8 mouse cellular contexts compared by ENCODE assay signal in the genomic region with DNA sequence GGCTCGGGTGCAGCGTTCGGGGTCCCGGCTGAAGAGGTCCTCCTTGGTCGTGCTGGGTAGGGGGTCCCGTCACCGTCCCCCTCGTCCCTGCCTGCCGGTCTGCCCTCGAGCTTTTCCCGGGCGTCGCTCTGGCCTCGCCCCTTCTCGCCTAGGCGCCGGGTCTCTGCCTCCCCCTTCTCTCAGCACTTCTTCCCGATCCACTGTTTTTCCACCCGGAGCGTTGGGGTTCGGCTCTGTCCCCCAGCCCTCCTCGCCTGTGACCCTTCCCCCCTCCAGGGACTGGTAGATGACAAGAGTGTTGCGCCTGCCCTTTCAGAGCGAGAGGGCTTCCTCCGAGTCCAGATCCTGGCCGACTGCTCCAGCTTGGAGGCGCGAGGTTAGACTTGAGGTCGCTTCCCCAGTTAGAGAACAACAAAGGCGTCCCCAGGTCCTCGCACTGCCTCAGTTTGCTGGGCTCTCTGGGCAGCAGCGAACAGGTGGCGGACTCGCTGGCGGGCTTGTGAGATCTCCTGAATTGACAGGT. TPM values are rescaled to one million over a fixed set of nuclear protein-coding genes. Genes with fewer than 3 reads are reported as not detected.
A peak's percentile ranks its signal among the peaks of the same experiment; 100 is the strongest.
DNase-seq lines count a peak whose midpoint lies in the region; ATAC-seq and TF ChIP-seq lines count a peak whose summit lies in the region.

No protein-coding gene starts in this region.

- TF ChIP-seq CTCF in lung, embryonic 14.5 days (IDR thresholded peaks at IDR 0.05; ENCODE audit: low read depth): no peak
- no peak for TF ChIP-seq CTCF in intestine, postnatal 0 days (IDR thresholded peaks at IDR 0.05; ENCODE audit: low read depth)

- H3K27ac ChIP-seq in lung, embryonic 14.5 days (ENCODE audit: low read depth): peak overlapping the region; percentile 78
- H3K27ac ChIP-seq in intestine, postnatal 0 days (ENCODE audit: low read depth, low read length): peak overlapping the region; percentile 74

- peak overlapping the region; percentile 89 for H3K4me2 ChIP-seq in lung, embryonic 14.5 days
- H3K4me2 ChIP-seq in intestine, postnatal 0 days (replicated peaks; ENCODE audit: low read depth): peak overlapping the region; percentile 83

- ATAC-seq in lung, embryonic 14.5 days (ENCODE audit: insufficient read depth): peak; percentile 50
- ATAC-seq in erythroblast, adult 5-6 weeks (replicated peaks; ENCODE audit: low FRiP score, poor library complexity, severe bottlenecking): peak; percentile 53
- peak; percentile 54 for ATAC-seq in intestine, postnatal 0 days

- no peaks in the 10 kb centered on the region for H3K27me3 ChIP-seq in lung, embryonic 14.5 days (ENCODE audit: insufficient read depth, low read length)
- no peaks in the 10 kb centered on the region for H3K27me3 ChIP-seq in intestine, postnatal 0 days (replicated peaks; ENCODE audit: control insufficient read depth, insufficient read depth, low read length)

- peak overlapping the region; percentile 84 for H3K9ac ChIP-seq in lung, embryonic 14.5 days
- H3K9ac ChIP-seq in intestine, postnatal 0 days (ENCODE audit: low read depth, low read length): peak overlapping the region; percentile 78

- peak overlapping the region; percentile 74 for H3K4me3 ChIP-seq in lung, embryonic 14.5 days (ENCODE audit: low read depth, low read length)
- peak overlapping the region; percentile 95 for H3K4me3 ChIP-seq in intestine, postnatal 0 days (ENCODE audit: low read depth, low read length)

- peaks cover 3% of the 10 kb centered on the region; the same call in 1 of the 2 replicates for H3K4me1 ChIP-seq in lung, embryonic 14.5 days (ENCODE audit: insufficient read depth)
- H3K4me1 ChIP-seq in intestine, postnatal 0 days (replicated peaks; ENCODE audit: control insufficient read depth, insufficient read depth, low read length): no peaks in the 10 kb centered on the region

- under 1% methylated on average over 35 of the region's 35 CpGs for WGBS in lung, embryonic 14.5 days
- WGBS in intestine, postnatal 0 days: under 1% methylated on average over 35 of the region's 35 CpGs

- no peaks in the 10 kb centered on the region for H3K9me3 ChIP-seq in lung, embryonic 14.5 days (ENCODE audit: low read depth, low read length)
- no peaks in the 10 kb centered on the region for H3K9me3 ChIP-seq in intestine, postnatal 0 days (ENCODE audit: control insufficient read depth)

- H3K36me3 ChIP-seq in lung, embryonic 14.5 days (ENCODE audit: insufficient read depth): peaks cover 3% of the 10 kb centered on the region; the same call in 1 of the 2 replicates
- 0 out of 2 replicates have a peak, but pooled peaks cover 5% of the 10 kb centered on the region for H3K36me3 ChIP-seq in intestine, postnatal 0 days (ENCODE audit: control insufficient read depth, insufficient read depth)

- peak; percentile 41 for DNase-seq in lung, embryonic 14.5 days
- DNase-seq in lung, postnatal 14 days: no peak
- peak; percentile 43 to 59 for DNase-seq in adrenal gland, postnatal 36 days
- DNase-seq in mesoderm, embryonic 11.5 days (ENCODE audit: low read depth, low spot score): peak; percentile 33
- DNase-seq in layer of hippocampus, adult 18-20 months (ENCODE audit: low spot score in 2 of 2): no peak
- DNase-seq in ovary, adult 18-20 months (ENCODE audit: low spot score): no peak

RNA-seq across cellular contexts. Expression of gene Eya3, which starts 0.5 kb away (rescaled TPM):
- polyA plus RNA-seq in lung, embryonic 14.5 days (2014; fragmentation: Nextera tagmentation; extraction: Ambion mirVana): 29.5 and 31.6 TPM in 2 replicates
- total RNA-seq in adrenal gland, postnatal 36 days (2021): 10 to 100 TPM; 24.6 to 28.2 TPM
- 25.6 and 33.9 TPM in 2 replicates for total RNA-seq in erythroblast, adult 5-6 weeks (2015; ENCODE audit: low replicate concordance)
- total RNA-seq in erythroblast, adult 5-6 weeks (2017; ENCODE audit: low replicate concordance): 15.1 and 34.6 TPM in 2 replicates
- polyA plus RNA-seq in intestine, postnatal 0 days (2015; fragmentation: Nextera tagmentation; extraction: Ambion mirVana): 10.1 and 10.8 TPM in 2 replicates
- total RNA-seq in layer of hippocampus, adult 18-20 months (2021): 10 to 100 TPM; 27.9 to 28.0 TPM

Comparison
In these comparisons a context has a peak if more than half of its experiments do, and no peak if none do; other contexts are left out.
1. DNase-seq: peak in lung, embryonic 14.5 days (single experiment), adrenal gland, postnatal 36 days (2 of 2) and mesoderm, embryonic 11.5 days (single experiment); none in lung, postnatal 14 days (single experiment), layer of hippocampus, adult 18-20 months (0 of 2) and ovary, adult 18-20 months (single experiment).
2. Peak in every context shown above with its lines, with median percentiles within 50 percentile points of each other: ATAC-seq.